Mouse (Mus musculus) hindbrain, embryonic 11.5 days (tissue): ENCODE results near the gene Lsm6. TPM values are rescaled to one million over a fixed set of nuclear protein-coding genes. Genes with fewer than 3 reads are reported as not detected.
"Not testable (repeated sequence)": the region's sequence is repeated elsewhere in the genome, so short reads cannot be mapped to it uniquely, and the experiment has no call there.

ENCODE experiments used
- ATAC-seq: fragments of 200-750 bp; cut with Nextera tagmentation; 2 replicates; pipeline ENCODE4 v1.8.0; 2017; ENCODE audit warnings: mild to moderate bottlenecking, moderate TSS enrichment, moderate library complexity; ENCODE audit not compliant: low FRiP score
- DNase-seq: peaks from one replicate; pipeline ENCODE4 v3.0.0-alpha.2; 2015; ENCODE audit warnings: low spot score
- H3K27ac ChIP-seq: fragments of 300-500 bp; sonication (generic); 2 replicates; pipeline ENCODE4 v1.5.1; 2014; ENCODE audit warnings: mild to moderate bottlenecking, low read depth, low read length
- H3K27me3 ChIP-seq: fragments of 300-500 bp; sonication (generic); 2 replicates; pipeline ENCODE4 v1.6.1; 2014; ENCODE audit warnings: mild to moderate bottlenecking, low read length, moderate library complexity, mixed read lengths; ENCODE audit not compliant: control insufficient read depth, insufficient read depth
- H3K36me3 ChIP-seq: fragments of 300-500 bp; sonication (generic); 2 replicates; pipeline ENCODE4 v1.6.1; 2014; ENCODE audit warnings: mild to moderate bottlenecking, low read length, moderate library complexity, mixed read lengths; ENCODE audit not compliant: control insufficient read depth, insufficient read depth
- H3K4me1 ChIP-seq: fragments of 300-500 bp; sonication (generic); replicated peaks from 2 replicates; pipeline ENCODE4 v1.6.1; 2014; ENCODE audit warnings: low read length, mixed read lengths; ENCODE audit not compliant: control insufficient read depth, insufficient read depth
- H3K4me2 ChIP-seq: fragments of 300-500 bp; sonication (generic); replicated peaks from 2 replicates; pipeline ENCODE4 v1.6.1; 2014; ENCODE audit warnings: mild to moderate bottlenecking, low read depth, low read length
- H3K4me3 ChIP-seq: fragments of 300-500 bp; sonication (generic); 2 replicates; pipeline ENCODE4 v1.5.1; 2014; ENCODE audit warnings: low read depth, low read length
- H3K9ac ChIP-seq: fragments of 300-500 bp; sonication (generic); 2 replicates; pipeline ENCODE4 v1.6.1; 2014; ENCODE audit warnings: low read depth, low read length
- H3K9me3 ChIP-seq: fragments of 300-500 bp; sonication (generic); 2 replicates; pipeline ENCODE4 v1.6.1; 2016; ENCODE audit warnings: low read length; ENCODE audit not compliant: control insufficient read depth
- WGBS: fragments of 180-500 bp; shearing (Covaris S2); extraction: QIAGEN DNeasy Blood & Tissue Kit; methylation state at CpG from one replicate; pipeline ENCODE4 v1.1.7; 2014; 5-methylcytosine and 5-hydroxymethylcytosine counted together
- polyA plus RNA-seq: library from polyadenylated mRNA; unstranded; fragments of >200 nt; fragmentation: Nextera tagmentation; extraction: Ambion mirVana; gene quantifications from 2 replicates; pipeline ENCODE4 v1.2.1, GENCODE M21; 2014

Gene Lsm6
- polyA plus RNA-seq, 1 experiment from 2014 or later: 220 TPM

DNA sequence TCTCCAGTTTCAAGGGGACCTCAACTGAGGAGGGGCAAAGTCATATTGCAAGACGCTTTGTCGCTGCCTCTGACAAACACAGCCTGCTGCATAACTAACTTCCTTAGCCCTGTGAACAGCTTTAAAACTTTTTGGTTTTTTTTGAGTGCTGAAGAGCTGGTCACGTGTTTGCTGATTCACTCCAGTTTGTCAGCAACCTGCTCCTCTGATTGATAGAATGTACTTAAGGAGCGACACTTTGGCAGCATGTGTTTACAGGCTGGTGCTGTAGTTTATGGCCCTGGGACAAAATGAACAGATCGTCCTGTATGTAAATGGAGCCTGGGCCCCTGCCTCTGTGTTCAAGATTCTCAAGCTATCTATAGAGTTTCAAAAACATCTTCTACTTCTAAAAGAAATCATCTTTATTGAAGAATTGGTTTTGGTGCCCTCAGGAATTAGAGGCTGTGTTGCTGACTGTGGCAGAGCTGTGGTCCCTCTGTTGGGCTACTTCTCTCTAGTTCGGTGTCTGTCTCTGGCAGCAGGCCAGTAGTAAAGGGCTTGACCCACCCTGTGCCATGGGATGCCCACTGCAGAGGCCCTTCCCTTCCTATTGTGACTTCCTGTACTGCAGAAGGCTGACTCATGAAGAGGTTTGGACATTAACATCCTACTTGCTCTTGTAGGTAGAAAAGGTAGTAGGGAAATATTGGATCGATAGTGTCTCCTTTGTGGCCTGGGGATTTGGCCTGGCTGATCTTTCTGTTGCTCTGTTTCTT lies 17.9 kb upstream of the Lsm6 start:
- ATAC-seq (no peak), DNase-seq (no peak)
- Histone ChIP-seq H3K9ac (no peak overlapping the region), H3K27ac (no peak overlapping the region), H3K9me3 (no peaks in the 10 kb centered on the region), H3K4me3 (no peak overlapping the region), H3K27me3 (no peaks in the 10 kb centered on the region), H3K36me3 (no peaks in the 10 kb centered on the region), H3K4me1 (no peaks in the 10 kb centered on the region), H3K4me2 (no peak overlapping the region)
- WGBS: 85% methylated on average over 7 of the region's 7 CpGs

DNA sequence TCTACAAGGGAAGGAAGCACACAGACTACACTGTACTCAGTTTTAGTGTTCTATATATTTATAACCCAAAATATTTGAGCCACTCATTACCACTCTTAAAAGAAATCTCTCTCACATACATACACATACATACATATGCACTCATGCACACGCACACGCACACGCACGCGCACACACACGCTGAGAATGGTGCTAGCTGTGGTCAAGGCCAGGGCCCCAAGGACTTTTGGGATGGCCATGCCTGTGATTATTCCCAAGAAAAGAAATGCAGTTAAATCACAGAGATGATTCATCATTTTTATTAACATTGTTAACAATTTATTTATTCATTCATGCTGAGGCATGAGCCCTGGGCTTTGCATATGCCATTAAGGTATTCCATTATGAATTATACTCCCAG lies 15.2 kb upstream of the Lsm6 start:
- DNase-seq: no peak
- 96% methylated on average over 6 of the region's 6 CpGs for WGBS
- no peaks in the 10 kb centered on the region for H3K27me3 ChIP-seq
- H3K36me3 ChIP-seq: no peaks in the 10 kb centered on the region
- H3K9ac ChIP-seq: no peak overlapping the region
- H3K4me2 ChIP-seq: no peak overlapping the region
- no peak overlapping the region for H3K4me3 ChIP-seq
- no peak overlapping the region for H3K27ac ChIP-seq
- no peaks in the 10 kb centered on the region for H3K9me3 ChIP-seq
- no peak for ATAC-seq
- no peaks in the 10 kb centered on the region for H3K4me1 ChIP-seq

DNA sequence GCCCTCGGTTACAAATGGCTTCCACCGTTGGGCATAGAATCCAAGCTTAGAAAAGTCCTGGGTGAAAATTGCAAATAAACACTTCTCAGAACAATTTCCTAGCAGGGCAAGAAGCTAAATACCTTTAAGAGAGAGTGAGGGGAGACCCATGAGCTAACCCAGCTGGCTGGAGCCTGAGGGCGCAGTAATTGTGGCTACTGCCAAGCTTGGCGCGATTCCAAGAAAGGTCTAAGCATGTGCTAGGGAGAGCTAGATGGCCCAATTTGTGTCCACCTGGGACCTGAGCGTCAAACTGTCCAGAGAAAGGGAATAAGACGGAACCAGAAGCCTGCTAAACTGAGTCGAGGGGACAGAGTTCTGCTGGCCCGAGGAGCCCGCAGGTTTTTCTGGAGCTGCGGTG lies 7.5 kb upstream of the Lsm6 start:
- WGBS: 92% methylated on average over 11 of the region's 11 CpGs
- H3K4me1 ChIP-seq: no peaks in the 10 kb centered on the region
- no peak for DNase-seq
- no peak overlapping the region for H3K4me3 ChIP-seq
- H3K9ac ChIP-seq: no peak overlapping the region
- no peaks in the 10 kb centered on the region for H3K27me3 ChIP-seq
- no peaks in the 10 kb centered on the region for H3K36me3 ChIP-seq
- no peak overlapping the region for H3K4me2 ChIP-seq
- no peaks in the 10 kb centered on the region for H3K9me3 ChIP-seq
- no peak for ATAC-seq
- H3K27ac ChIP-seq: no peak overlapping the region

DNA sequence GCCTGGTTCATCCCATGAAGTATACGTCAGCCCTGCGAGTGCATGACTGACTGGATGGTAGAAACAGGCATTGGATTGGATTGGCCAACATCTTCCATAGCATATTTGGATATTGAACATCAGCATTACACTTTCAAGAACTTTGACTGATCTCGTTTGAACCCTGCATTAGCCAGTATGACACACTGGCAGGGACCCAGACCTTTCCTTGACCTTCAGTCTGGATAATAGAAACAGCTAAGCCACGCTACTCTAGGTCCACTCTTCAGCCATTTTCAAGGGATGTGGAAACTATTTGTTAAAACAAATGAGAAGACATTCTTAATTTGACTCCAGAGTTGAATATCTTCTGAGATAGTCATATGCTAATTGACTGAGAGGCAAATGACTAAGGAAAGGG lies 3.6 kb upstream of the Lsm6 start:
- Histone ChIP-seq H3K9ac (no peak overlapping the region), H3K27me3 (no peaks in the 10 kb centered on the region), H3K9me3 (no peaks in the 10 kb centered on the region), H3K4me1 (no peaks in the 10 kb centered on the region), H3K36me3 (no peaks in the 10 kb centered on the region), H3K4me3 (no peak overlapping the region), H3K27ac (no peak overlapping the region), H3K4me2 (no peak overlapping the region)
- ATAC-seq (no peak), DNase-seq (no peak)
- 84% methylated on average over 4 of the region's 4 CpGs for WGBS

DNA sequence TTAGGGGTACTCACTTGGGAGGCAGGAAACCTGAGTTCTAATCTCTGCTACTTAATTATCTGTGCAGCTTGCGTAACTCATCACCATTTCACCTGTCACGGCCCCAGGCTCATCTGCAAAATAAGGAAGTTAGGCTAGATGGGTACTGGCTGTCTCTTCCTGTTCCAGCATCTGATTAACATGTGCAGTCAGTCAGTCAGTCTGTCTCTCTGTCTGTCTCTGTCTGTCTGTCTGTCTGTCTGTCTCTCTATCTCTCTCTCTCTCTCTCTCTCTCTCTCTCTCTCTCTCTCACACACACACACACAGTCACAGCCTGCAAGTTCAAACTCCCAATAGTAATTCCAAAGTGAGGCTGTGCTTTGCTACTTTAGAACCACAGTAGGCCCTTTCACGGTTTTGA lies 967 bp downstream of the Lsm6 start:
- H3K27ac ChIP-seq, H3K9me3 ChIP-seq: not testable (repeated sequence)

DNA sequence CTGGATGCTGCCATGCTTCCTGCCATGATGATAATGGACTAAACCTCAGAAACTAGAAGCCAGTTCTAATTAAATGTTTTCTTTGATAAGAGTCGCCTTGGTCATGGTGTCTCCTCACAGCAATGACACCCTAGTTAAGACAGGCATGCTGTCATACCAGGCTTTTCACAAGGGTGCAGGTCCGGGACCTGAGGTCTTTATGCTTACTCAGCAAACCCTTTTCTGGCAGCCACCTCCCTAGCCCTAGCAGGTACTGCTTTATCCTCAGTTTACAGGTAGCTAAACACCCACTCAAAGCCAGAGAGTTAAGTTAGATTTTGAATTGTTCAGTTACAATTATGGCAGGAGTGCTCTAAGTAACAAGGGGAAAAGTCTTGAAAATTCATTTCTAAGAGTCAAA lies 6.2 kb downstream of the Lsm6 start:
- WGBS: 97% methylated on average over 2 of the region's 2 CpGs

More for the DNA sequence above, 967 bp downstream of the Lsm6 start:
- 0 out of 2 replicates have a peak, but pooled peaks have one; percentile 4 for ATAC-seq
- Histone ChIP-seq H3K4me2 (peak overlapping the region; percentile 46), H3K4me3 (peak overlapping the region; percentile 56), H3K9ac (peak overlapping the region; percentile 69)
- WGBS: 47% methylated on average over 3 of the region's 3 CpGs
- not testable (repeated sequence) for H3K4me1 ChIP-seq, H3K27me3 ChIP-seq, DNase-seq, H3K36me3 ChIP-seq

DNA sequence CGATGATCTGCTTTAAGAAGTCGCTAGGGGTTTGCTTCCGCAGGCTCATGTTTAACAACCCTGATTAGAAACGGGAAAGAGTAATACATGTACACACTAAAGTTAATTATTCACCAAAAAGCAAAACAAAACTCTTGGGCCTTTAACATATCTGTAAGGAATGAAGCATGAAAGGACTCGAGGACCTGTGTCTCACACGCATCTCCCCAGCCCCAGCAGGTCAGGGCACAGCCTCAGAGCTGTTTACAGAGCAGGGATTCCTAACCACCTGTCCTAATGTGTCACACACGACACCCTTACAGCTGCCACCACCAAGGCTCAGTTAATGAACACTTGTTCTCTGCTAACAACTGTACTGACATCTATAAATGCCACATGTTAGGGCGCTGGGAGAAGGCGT lies 7.9 kb downstream of the Lsm6 start:
- Histone ChIP-seq H3K4me1 (0 out of 2 replicates have a peak, but pooled peaks cover 2% of the 10 kb centered on the region), H3K36me3 (peaks cover 11% of the 10 kb centered on the region), H3K9ac (no peak overlapping the region), H3K27ac (no peak overlapping the region), H3K4me3 (no peak overlapping the region), H3K27me3 (no peaks in the 10 kb centered on the region), H3K9me3 (no peaks in the 10 kb centered on the region), H3K4me2 (no peak overlapping the region)
- ATAC-seq (no peak), DNase-seq (no peak)
- 86% methylated on average over 9 of the region's 9 CpGs for WGBS

More for the DNA sequence above, 6.2 kb downstream of the Lsm6 start:
- Histone ChIP-seq H3K9ac (no peak overlapping the region), H3K4me3 (no peak overlapping the region), H3K27me3 (no peaks in the 10 kb centered on the region), H3K4me2 (no peak overlapping the region), H3K9me3 (no peaks in the 10 kb centered on the region), H3K36me3 (peaks cover 8% of the 10 kb centered on the region), H3K27ac (no peak overlapping the region), H3K4me1 (0 out of 2 replicates have a peak, but pooled peaks cover 2% of the 10 kb centered on the region)
- ATAC-seq: no peak
- DNase-seq: no peak

DNA sequence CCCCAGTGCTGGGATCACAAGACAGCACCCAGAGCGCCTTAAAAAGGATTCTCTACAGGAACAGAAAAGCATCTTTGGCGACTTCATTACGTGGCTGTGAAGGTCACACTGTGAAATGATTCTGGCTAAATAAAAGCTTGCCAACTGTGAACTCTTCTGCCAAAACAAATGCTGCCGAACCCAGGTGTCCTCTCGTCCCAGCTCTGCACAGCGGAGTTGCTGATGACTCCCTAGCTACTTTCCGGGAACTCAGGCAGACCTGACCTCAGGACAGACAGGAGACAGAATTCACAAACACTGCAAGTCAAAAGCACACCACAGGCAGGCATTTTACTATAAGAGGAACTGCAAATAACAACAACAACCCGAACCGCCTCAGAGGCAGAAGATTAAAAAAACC lies 8.5 kb downstream of the Lsm6 start:
- H3K9me3 ChIP-seq: no peaks in the 10 kb centered on the region
- H3K27ac ChIP-seq: 0 out of 2 replicates have a peak overlapping the region, but pooled peaks have one; percentile 13
- H3K9ac ChIP-seq: no peak overlapping the region
- no peak for ATAC-seq
- peaks cover 11% of the 10 kb centered on the region for H3K36me3 ChIP-seq
- no peaks in the 10 kb centered on the region for H3K27me3 ChIP-seq
- H3K4me1 ChIP-seq: 0 out of 2 replicates have a peak, but pooled peaks cover 2% of the 10 kb centered on the region
- DNase-seq: no peak
- 93% methylated on average over 9 of the region's 9 CpGs for WGBS
- no peak overlapping the region for H3K4me3 ChIP-seq
- H3K4me2 ChIP-seq: no peak overlapping the region

DNA sequence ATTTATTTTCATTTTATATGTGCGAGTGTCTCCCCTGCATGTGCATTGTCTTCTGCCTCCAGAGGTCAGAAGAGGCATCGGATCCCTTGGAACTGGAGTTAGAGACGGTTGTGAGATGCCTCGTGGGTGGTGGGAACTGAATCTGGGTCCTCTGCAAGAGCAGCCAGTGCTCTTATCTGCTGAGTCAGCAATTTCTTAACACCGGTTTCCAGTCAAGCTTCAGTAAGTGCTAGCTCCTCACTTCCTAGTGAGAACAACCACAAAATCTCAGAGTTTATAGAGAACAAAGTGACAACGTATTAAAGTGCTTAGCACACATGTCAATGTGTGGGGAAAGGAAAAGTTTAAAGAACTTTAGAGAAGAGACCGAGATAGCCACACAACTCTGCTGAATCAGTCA lies 9.2 kb downstream of the Lsm6 start:
- Histone ChIP-seq H3K36me3 (peaks cover 14% of the 10 kb centered on the region), H3K4me2 (no peak overlapping the region), H3K27ac (no peak overlapping the region), H3K4me3 (no peak overlapping the region), H3K27me3 (no peaks in the 10 kb centered on the region), H3K9ac (no peak overlapping the region), H3K4me1 (0 out of 2 replicates have a peak, but pooled peaks cover 2% of the 10 kb centered on the region), H3K9me3 (no peaks in the 10 kb centered on the region)
- ATAC-seq: no peak
- DNase-seq: no peak
- WGBS: 92% methylated on average over 7 of the region's 7 CpGs
